Comparison of ENCODE assay signal across 8 mouse cellular contexts in the genomic region with DNA sequence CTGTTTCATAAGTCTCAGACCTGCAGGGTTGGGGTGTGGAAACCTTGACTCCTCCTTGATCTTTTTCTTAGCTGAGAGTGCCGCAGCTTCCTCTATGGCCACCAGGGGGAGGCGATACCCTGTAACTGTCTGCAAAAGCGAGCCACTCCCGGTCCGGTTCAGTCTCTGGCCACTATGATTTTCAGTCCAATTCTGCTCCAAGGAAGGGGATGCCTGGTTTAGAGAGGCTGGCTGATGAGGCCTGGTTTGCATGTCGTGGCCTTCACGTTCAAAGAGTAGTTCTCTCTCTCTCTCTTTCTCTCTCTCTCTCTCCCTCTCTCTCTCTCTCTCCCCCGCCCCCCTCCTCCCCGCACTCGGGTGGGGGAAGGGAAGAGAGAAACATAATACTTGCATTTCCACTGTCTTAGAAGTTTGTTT.
DNase-seq lines count a peak whose midpoint lies in the region; ATAC-seq and TF ChIP-seq lines count a peak whose summit lies in the region.

No protein-coding gene starts in this region.

- no peaks in the 10 kb centered on the region for H3K9me3 ChIP-seq in embryonic facial prominence, embryonic 12.5 days
- H3K9me3 ChIP-seq in limb, embryonic 11.5 days (ENCODE audit: control insufficient read depth, low read length) = no peaks in the 10 kb centered on the region
- no peaks in the 10 kb centered on the region for H3K9me3 ChIP-seq in midbrain, embryonic 13.5 days

- H3K9ac ChIP-seq in embryonic facial prominence, embryonic 12.5 days = peak overlapping the region; percentile 43; the same call in 1 of the 2 replicates
- peak overlapping the region; percentile 53 for H3K9ac ChIP-seq in limb, embryonic 11.5 days (ENCODE audit: low read length)
- H3K9ac ChIP-seq in midbrain, embryonic 13.5 days (replicated peaks) = peak overlapping the region; percentile 26; the same call in 1 of the 2 replicates

- peak overlapping the region; percentile 82 for H3K27ac ChIP-seq in embryonic facial prominence, embryonic 12.5 days
- H3K27ac ChIP-seq in limb, embryonic 11.5 days (replicated peaks; ENCODE audit: low read depth, low read length) = no peak overlapping the region
- peak overlapping the region; percentile 35; the same call in 1 of the 2 replicates for H3K27ac ChIP-seq in midbrain, embryonic 13.5 days
- no peak overlapping the region for H3K27ac ChIP-seq in small intestine, adult 2 months (ENCODE audit: insufficient read depth, low read depth, low read length)

- TF ChIP-seq CTCF in small intestine, adult 2 months (IDR thresholded peaks at IDR 0.05; ENCODE audit: extremely low read depth, insufficient read length, insufficient replicate concordance, low read depth, low read length) = peak; percentile 76; the same call in 1 of the 2 replicates

- H3K4me2 ChIP-seq in embryonic facial prominence, embryonic 12.5 days (replicated peaks) = peak overlapping the region; percentile 48
- H3K4me2 ChIP-seq in limb, embryonic 11.5 days (ENCODE audit: low read depth, severe bottlenecking) = peak overlapping the region; percentile 45; the same call in 1 of the 2 replicates
- peak overlapping the region; percentile 60 for H3K4me2 ChIP-seq in midbrain, embryonic 13.5 days (replicated peaks)

- H3K4me3 ChIP-seq in embryonic facial prominence, embryonic 12.5 days = peak overlapping the region; percentile 26
- 0 out of 2 replicates have a peak overlapping the region, but pooled peaks have one; percentile 19 for H3K4me3 ChIP-seq in limb, embryonic 11.5 days (ENCODE audit: low read depth, low read length)
- peak overlapping the region; percentile 40 for H3K4me3 ChIP-seq in midbrain, embryonic 13.5 days (replicated peaks)
- peak overlapping the region; percentile 36 for H3K4me3 ChIP-seq in small intestine, adult 2 months (ENCODE audit: low read depth, low read length)

- no peaks in the 10 kb centered on the region for H3K36me3 ChIP-seq in embryonic facial prominence, embryonic 12.5 days
- H3K36me3 ChIP-seq in limb, embryonic 11.5 days (ENCODE audit: control insufficient read depth, insufficient read depth, low read length) = no peaks in the 10 kb centered on the region
- H3K36me3 ChIP-seq in midbrain, embryonic 13.5 days = no peaks in the 10 kb centered on the region
- no peaks in the 10 kb centered on the region for H3K36me3 ChIP-seq in small intestine, adult 2 months (ENCODE audit: control insufficient read depth, insufficient read depth, low read length)

- H3K27me3 ChIP-seq in embryonic facial prominence, embryonic 12.5 days = no peaks in the 10 kb centered on the region
- H3K27me3 ChIP-seq in limb, embryonic 11.5 days (ENCODE audit: control insufficient read depth, insufficient read depth, low read length) = no peaks in the 10 kb centered on the region
- H3K27me3 ChIP-seq in midbrain, embryonic 13.5 days = no peaks in the 10 kb centered on the region
- no peaks in the 10 kb centered on the region for H3K27me3 ChIP-seq in small intestine, adult 2 months (ENCODE audit: control insufficient read depth, insufficient read depth, low read length)

- ATAC-seq in embryonic facial prominence, embryonic 12.5 days (ENCODE audit: insufficient number of reproducible peaks, insufficient read depth, low FRiP score, low TSS enrichment) = peak; percentile 69; the same call in 1 of the 2 replicates
- ATAC-seq in limb, embryonic 11.5 days (ENCODE audit: insufficient number of reproducible peaks, low FRiP score, low TSS enrichment, low read depth) = peak; percentile 73
- ATAC-seq in midbrain, embryonic 13.5 days = peak; percentile 82

- peak; percentile 62 for DNase-seq in 3134 (ENCODE audit: extremely low read depth, insufficient read length, low spot score)
- DNase-seq in adrenal gland, postnatal 25 days = peak; percentile 69
- DNase-seq in heart, adult 18-20 months = peak; percentile 70 to 83
- DNase-seq in kidney, adult 18-20 months = peak; percentile 83
- DNase-seq in limb, embryonic 11.5 days (ENCODE audit: low spot score) = peak; percentile 87

- 0% methylated on average over 8 of the region's 10 CpGs for WGBS in embryonic facial prominence, embryonic 12.5 days
- 0% methylated on average over 7 of the region's 10 CpGs for WGBS in limb, embryonic 11.5 days
- WGBS in midbrain, embryonic 13.5 days = 0% methylated on average over 9 of the region's 10 CpGs
- 5% methylated on average over 10 of the region's 10 CpGs for WGBS in small intestine, adult 2 months

- TF ChIP-seq POLR2A in small intestine, adult 2 months (IDR thresholded peaks at IDR 0.05; ENCODE audit: low read depth, low read length) = no peak

- peaks cover 9% of the 10 kb centered on the region; the same call in 1 of the 2 replicates for H3K4me1 ChIP-seq in embryonic facial prominence, embryonic 12.5 days
- 0 out of 2 replicates have a peak, but pooled peaks cover 3% of the 10 kb centered on the region for H3K4me1 ChIP-seq in limb, embryonic 11.5 days (ENCODE audit: control insufficient read depth, insufficient read depth, low read length)
- H3K4me1 ChIP-seq in midbrain, embryonic 13.5 days (replicated peaks) = peaks cover 8% of the 10 kb centered on the region
- H3K4me1 ChIP-seq in small intestine, adult 2 months (ENCODE audit: control insufficient read depth, insufficient read depth, insufficient read length, low read length) = no peaks in the 10 kb centered on the region; the same call in 1 of the 2 replicates

Comparison
In these comparisons a context has a peak if more than half of its experiments do, and no peak if none do; other contexts are left out.
1. H3K27ac ChIP-seq: peak in embryonic facial prominence, embryonic 12.5 days (single experiment) and midbrain, embryonic 13.5 days (single experiment); none in limb, embryonic 11.5 days (single experiment) and small intestine, adult 2 months (single experiment).
2. Peak in every context shown above with its lines, with median percentiles within 50 percentile points of each other: DNase-seq, ATAC-seq, H3K4me2 ChIP-seq, H3K4me3 ChIP-seq and H3K9ac ChIP-seq.